Mouse (Mus musculus) thymus, adult 2 months (tissue): ENCODE results near the gene Fam81b.
"Not testable (repeated sequence)": the region's sequence is repeated elsewhere in the genome, so short reads cannot be mapped to it uniquely, and the experiment has no call there.

ENCODE experiments used
- CTCF ChIP-seq: fragments of 200-500 bp; IDR thresholded peaks from 2 replicates; pipeline ENCODE4 v1.5.1; 2012; ENCODE audit warnings: mild to moderate bottlenecking, control low read depth, low read length, moderate library complexity, borderline replicate concordance; ENCODE audit not compliant: control insufficient read depth, poor library complexity, insufficient read depth; ENCODE audit errors: extremely low read depth
- POLR2A ChIP-seq: fragments of 200-500 bp; IDR thresholded peaks from 2 replicates; pipeline ENCODE4 v1.6.1; 2012; ENCODE audit warnings: mild to moderate bottlenecking, low read length, control low read depth, moderate library complexity; ENCODE audit not compliant: control insufficient read depth, poor library complexity, insufficient read depth; ENCODE audit errors: extremely low read depth

DNA sequence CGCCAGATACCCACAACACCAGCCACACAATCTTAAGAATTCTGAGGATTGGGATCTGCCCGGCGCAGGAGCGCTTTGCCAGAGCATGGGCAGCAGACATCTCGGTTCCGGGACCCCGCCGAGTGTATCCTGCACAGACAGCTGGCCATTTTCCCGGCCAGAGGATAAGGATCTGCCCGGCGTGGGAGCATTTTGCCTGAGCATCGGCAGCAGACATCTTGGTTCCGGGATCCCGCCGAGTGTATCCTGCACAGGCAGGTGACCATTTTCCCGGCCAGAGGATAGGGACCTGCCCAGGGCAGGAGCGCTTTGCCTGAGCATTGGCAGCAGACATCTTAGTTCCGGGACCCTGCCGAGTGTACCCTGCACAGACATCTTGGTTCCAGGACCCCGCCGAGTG, 41.1 kb upstream of the Fam81b start:
- TF ChIP-seq POLR2A, CTCF: not testable (repeated sequence)
